Mouse (Mus musculus): ENCODE measurements at regions not wholly inside any gene's neighbourhood (a gene's known extent, or its start where the extent isn't known, plus 50 kb on each side); places are given as distances from the start of the nearest gene placed in this dataset.

- no peak overlapping the region for H3K4me3 ChIP-seq (ENCODE audit: insufficient read depth in 1 of 2, low read depth in 1 of 2, low read length in 2 of 2, poor library complexity in 1 of 2, severe bottlenecking in 1 of 2)
- no peaks in the 10 kb centered on the region for H3K36me3 ChIP-seq (ENCODE audit: control insufficient read depth, insufficient read depth, low read length, poor library complexity, severe bottlenecking)
- no peak for TF ChIP-seq MAFK (IDR thresholded peaks at IDR 0.05; ENCODE audit: insufficient read depth, low read depth, low read length)
- no peak for DNase-seq (ENCODE audit: low read depth, low spot score)
- no peaks in the 10 kb centered on the region for H3K9me3 ChIP-seq (ENCODE audit: control insufficient read depth, insufficient read depth, low read depth, low read length)
- H3K4me1 ChIP-seq (ENCODE audit: control insufficient read depth in 2 of 2, insufficient read depth in 2 of 2, low read length in 2 of 2, poor library complexity in 1 of 2) = no peaks in the 10 kb centered on the region
- in situ Hi-C loops (cut with MboI; ENCODE audit: low sequenced_read_pairs in 2 of 2, unreplicated experiment in 2 of 2) = no loop called here
- no peak overlapping the region for H3K27ac ChIP-seq (ENCODE audit: insufficient read depth, low read depth, low read length, poor library complexity, severe bottlenecking)
- no peak overlapping the region for H3K9ac ChIP-seq (ENCODE audit: insufficient read depth, low read depth, low read length, poor library complexity, severe bottlenecking)
Measured at GRCm38 (mm10) chr1:169840056-169840728, 88.3 kb upstream of the Ccdc190 start.

- H3K27ac ChIP-seq (ENCODE audit: insufficient read depth, low read depth, low read length, poor library complexity, severe bottlenecking) = no peak overlapping the region
- TF ChIP-seq ZC3H11A (IDR thresholded peaks at IDR 0.05; ENCODE audit: borderline replicate concordance, low read depth, low read length) (no peak), ZNF384 (IDR thresholded peaks at IDR 0.05; ENCODE audit: low read depth, low read length) (no peak), CHD2 (IDR thresholded peaks at IDR 0.05; ENCODE audit: low read depth, low read length) (no peak), MAFK (IDR thresholded peaks at IDR 0.05; ENCODE audit: insufficient read depth, low read depth, low read length) (no peak), HCFC1 (IDR thresholded peaks at IDR 0.05; ENCODE audit: borderline replicate concordance, insufficient read depth, low read length) (no peak)
- in situ Hi-C loops (cut with MboI; ENCODE audit: low sequenced_read_pairs in 2 of 2, unreplicated experiment in 2 of 2) = no loop called here
- DNase-seq (ENCODE audit: low read depth, low spot score) = no peak
- H3K9ac ChIP-seq (ENCODE audit: insufficient read depth, low read depth, low read length, poor library complexity, severe bottlenecking) = no peak overlapping the region
- no peaks in the 10 kb centered on the region for H3K36me3 ChIP-seq (ENCODE audit: control insufficient read depth, insufficient read depth, low read length, poor library complexity, severe bottlenecking)
- peaks cover 0 to 2% of the 10 kb centered on the region in 2 experiments; a peak in 1 of 4 replicates for H3K4me1 ChIP-seq (ENCODE audit: control insufficient read depth in 2 of 2, insufficient read depth in 2 of 2, low read length in 2 of 2, poor library complexity in 1 of 2)
- H3K9me3 ChIP-seq (ENCODE audit: control insufficient read depth, insufficient read depth, low read depth, low read length) = no peaks in the 10 kb centered on the region
- H3K4me3 ChIP-seq (ENCODE audit: insufficient read depth in 1 of 2, low read depth in 1 of 2, low read length in 2 of 2, poor library complexity in 1 of 2, severe bottlenecking in 1 of 2) = no peak overlapping the region
Measured at GRCm38 (mm10) chr1:169833385-169833784, 85.9 kb upstream of the Rgs4 start.

GRCm38 (mm10) chr1:169831326-169832066 lies 84.1 kb upstream of the Rgs4 start:
- in situ Hi-C loops (cut with MboI; ENCODE audit: low sequenced_read_pairs in 2 of 2, unreplicated experiment in 2 of 2) = no loop called here
- no peak for TF ChIP-seq HCFC1 (IDR thresholded peaks at IDR 0.05; ENCODE audit: borderline replicate concordance, insufficient read depth, low read length)
- TF ChIP-seq ZNF384 (IDR thresholded peaks at IDR 0.05; ENCODE audit: low read depth, low read length) = no peak
- TF ChIP-seq CHD2 (IDR thresholded peaks at IDR 0.05; ENCODE audit: low read depth, low read length) = no peak
- no peak for TF ChIP-seq MAFK (IDR thresholded peaks at IDR 0.05; ENCODE audit: insufficient read depth, low read depth, low read length)
- no peak for TF ChIP-seq ZC3H11A (IDR thresholded peaks at IDR 0.05; ENCODE audit: borderline replicate concordance, low read depth, low read length)
- no peak overlapping the region for H3K27ac ChIP-seq (ENCODE audit: insufficient read depth, low read depth, low read length, poor library complexity, severe bottlenecking)
- H3K9me3 ChIP-seq (ENCODE audit: control insufficient read depth, insufficient read depth, low read depth, low read length) = no peaks in the 10 kb centered on the region
- H3K4me1 ChIP-seq (ENCODE audit: control insufficient read depth in 2 of 2, insufficient read depth in 2 of 2, low read length in 2 of 2, poor library complexity in 1 of 2) = peaks cover 0 to 2% of the 10 kb centered on the region in 2 experiments; a peak in 1 of 4 replicates
- DNase-seq (ENCODE audit: low read depth, low spot score) = no peak
- H3K4me3 ChIP-seq (ENCODE audit: insufficient read depth in 1 of 2, low read depth in 1 of 2, low read length in 2 of 2, poor library complexity in 1 of 2, severe bottlenecking in 1 of 2) = no peak overlapping the region
- no peak overlapping the region for H3K9ac ChIP-seq (ENCODE audit: insufficient read depth, low read depth, low read length, poor library complexity, severe bottlenecking)
- no peaks in the 10 kb centered on the region for H3K36me3 ChIP-seq (ENCODE audit: control insufficient read depth, insufficient read depth, low read length, poor library complexity, severe bottlenecking)

- Histone ChIP-seq H3K4me3 (ENCODE audit: insufficient read depth in 1 of 2, low read depth in 1 of 2, low read length in 2 of 2, poor library complexity in 1 of 2, severe bottlenecking in 1 of 2) (no peak overlapping the region), H3K27ac (ENCODE audit: insufficient read depth, low read depth, low read length, poor library complexity, severe bottlenecking) (no peak overlapping the region), H3K4me1 (ENCODE audit: control insufficient read depth in 2 of 2, insufficient read depth in 2 of 2, low read length in 2 of 2, poor library complexity in 1 of 2) (peaks cover 0 to 2% of the 10 kb centered on the region in 2 experiments; a peak in 1 of 4 replicates), H3K36me3 (ENCODE audit: control insufficient read depth, insufficient read depth, low read length, poor library complexity, severe bottlenecking) (no peaks in the 10 kb centered on the region), H3K9me3 (ENCODE audit: control insufficient read depth, insufficient read depth, low read depth, low read length) (no peaks in the 10 kb centered on the region), H3K9ac (ENCODE audit: insufficient read depth, low read depth, low read length, poor library complexity, severe bottlenecking) (no peak overlapping the region)
- DNase-seq (ENCODE audit: low read depth, low spot score) = no peak
- in situ Hi-C loops (cut with MboI; ENCODE audit: low sequenced_read_pairs in 2 of 2, unreplicated experiment in 2 of 2) = no loop called here
- TF ChIP-seq CHD2 (IDR thresholded peaks at IDR 0.05; ENCODE audit: low read depth, low read length) (no peak), HCFC1 (IDR thresholded peaks at IDR 0.05; ENCODE audit: borderline replicate concordance, insufficient read depth, low read length) (no peak), MAFK (IDR thresholded peaks at IDR 0.05; ENCODE audit: insufficient read depth, low read depth, low read length) (no peak), ZNF384 (IDR thresholded peaks at IDR 0.05; ENCODE audit: low read depth, low read length) (no peak)
Measured at GRCm38 (mm10) chr1:169830596-169830995, 83.2 kb upstream of the Rgs4 start.
